Mouse (Mus musculus) neural tube, embryonic 10.5 days (tissue): Measurements from ENCODE around the gene Aak1.
A peak's percentile ranks its signal among the peaks of the same experiment; 100 is the strongest.

ENCODE experiments used
- DNase-seq: peaks from one replicate; pipeline ENCODE4 v3.0.0-alpha.2; 2017; ENCODE audit warnings: low spot score; ENCODE audit errors: extremely low spot score

The Aak1 gene

DNA sequence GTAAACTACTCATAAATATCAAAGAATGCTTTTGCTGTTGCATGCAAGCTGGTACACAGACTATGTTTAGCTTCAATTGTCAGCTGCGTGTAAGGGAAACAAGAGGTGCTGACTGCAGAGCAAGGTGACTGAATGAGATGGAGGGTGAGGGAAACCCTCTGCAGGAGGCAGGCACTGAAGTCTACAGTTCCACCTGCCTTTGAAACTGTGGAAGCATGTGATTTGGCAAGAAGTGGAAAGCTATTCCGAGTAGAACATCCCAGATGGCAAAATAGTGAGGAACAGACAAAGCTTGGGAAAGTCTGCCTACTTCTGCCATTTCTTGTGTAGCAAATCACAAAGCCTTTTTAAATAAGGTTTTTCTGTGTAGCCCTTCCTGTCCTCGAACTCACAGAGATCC is 106.4 kb downstream of the Aak1 start:
- no peak for DNase-seq

DNA sequence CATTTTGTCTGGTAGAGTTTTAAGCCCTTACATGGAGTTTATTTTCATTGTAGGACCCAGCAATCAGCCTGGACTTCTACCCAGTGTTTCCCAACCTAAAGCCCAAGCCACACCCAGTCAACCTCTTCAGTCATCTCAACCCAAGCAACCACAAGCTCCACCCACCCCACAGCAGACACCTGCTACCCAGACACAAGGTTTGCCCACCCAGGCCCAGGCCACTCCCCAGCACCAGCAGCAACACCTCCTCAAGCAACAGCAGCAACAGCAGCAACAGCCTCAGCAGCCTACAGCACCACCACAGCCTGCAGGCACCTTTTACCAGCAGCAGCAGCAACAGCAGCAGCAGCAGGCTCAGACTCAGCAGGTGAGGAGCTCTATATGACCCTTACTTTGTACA is 106.9 kb downstream of the Aak1 start:
- DNase-seq, result no peak

DNA sequence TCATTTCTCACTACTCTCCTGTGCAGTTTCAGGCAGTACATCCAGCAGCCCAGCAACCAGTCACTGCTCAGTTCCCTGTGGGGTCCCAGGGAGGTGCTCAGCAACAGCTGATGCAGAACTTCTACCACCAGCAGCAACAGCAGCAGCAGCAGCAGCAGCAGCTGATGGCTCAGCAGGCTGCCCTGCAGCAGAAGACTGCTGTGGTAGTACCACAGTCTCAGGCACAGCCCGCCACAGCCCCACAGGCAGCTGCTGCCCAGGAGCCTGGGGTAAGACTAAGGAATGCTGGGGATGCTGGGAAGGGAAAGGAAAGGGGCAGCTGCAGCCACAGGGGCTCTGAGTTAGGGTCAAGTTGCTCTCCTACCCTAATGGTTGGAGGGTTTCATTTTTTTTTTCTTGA is 109.7 kb downstream of the Aak1 start:
- DNase-seq, result no peak

DNA sequence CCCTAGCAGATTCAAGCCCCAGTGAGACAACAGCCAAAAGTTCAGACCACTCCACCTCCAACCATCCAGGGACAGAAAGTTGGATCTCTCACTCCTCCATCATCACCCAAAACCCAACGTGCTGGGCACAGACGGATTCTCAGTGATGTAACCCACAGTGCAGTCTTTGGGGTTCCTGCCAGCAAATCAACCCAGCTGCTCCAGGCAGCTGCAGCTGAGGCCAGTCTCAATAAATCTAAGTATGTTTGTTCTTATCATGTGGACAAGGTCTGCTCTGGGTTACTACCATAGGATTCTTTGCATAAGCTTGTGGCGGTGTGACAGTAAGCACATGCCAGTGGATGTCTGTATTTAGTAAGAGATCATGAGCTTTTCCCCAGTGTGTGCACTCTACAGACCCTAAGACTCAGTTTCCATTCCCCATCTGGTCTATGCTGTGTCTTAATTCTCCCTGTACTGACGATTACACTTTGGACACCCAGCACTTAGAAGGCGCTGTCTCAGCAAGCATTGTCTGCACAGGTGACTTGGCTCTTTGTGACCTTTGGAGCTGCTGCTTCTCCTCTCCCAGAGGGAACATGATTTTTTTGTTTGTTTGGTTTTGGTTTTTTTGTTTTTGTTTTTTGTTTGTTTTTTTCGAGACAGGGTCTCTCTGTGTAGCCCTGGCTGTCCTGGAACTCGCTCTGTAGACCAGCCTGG is 114.8 kb downstream of the Aak1 start:
- DNase-seq, result no peak

DNA sequence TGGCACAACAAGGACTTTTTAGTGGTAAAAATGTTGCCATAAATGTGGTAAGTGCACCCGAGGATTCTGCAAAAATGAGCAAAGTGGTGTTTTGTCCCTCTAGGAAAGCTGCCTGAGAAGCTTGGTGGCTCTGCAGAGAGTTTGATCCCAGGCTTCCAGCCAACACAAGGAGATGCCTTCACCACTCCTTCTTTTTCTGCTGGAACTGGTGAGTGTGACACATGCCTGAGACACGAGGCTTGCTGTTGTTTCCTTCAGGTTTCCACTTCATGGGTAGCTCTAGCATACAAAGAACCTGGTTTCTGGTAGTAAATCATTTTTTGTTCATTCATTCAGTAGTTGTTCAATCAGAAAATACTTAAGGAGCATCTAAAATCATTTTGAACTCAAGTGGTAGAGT is 117.8 kb downstream of the Aak1 start:
- DNase-seq, result no peak

DNA sequence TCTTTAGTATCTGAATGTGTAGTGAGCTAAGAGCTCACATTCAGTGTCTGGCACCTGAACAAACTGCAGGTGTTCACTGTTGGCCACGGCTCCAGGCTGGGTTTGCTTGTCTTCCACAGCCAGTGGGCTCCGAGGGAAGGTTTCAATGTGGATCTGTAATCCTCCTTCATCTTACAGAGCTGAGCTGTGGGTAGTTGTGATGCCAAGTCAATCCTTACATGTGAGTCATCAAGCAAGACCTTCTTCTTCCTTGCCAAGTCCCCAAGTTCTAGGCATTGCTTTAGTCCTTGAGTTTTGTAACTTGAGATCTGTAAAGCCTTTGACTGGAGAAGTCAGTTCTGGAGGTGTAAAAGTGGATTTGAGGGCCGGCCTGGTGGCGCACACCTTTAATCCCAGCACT is 124.6 kb downstream of the Aak1 start:
- no peak for DNase-seq

DNA sequence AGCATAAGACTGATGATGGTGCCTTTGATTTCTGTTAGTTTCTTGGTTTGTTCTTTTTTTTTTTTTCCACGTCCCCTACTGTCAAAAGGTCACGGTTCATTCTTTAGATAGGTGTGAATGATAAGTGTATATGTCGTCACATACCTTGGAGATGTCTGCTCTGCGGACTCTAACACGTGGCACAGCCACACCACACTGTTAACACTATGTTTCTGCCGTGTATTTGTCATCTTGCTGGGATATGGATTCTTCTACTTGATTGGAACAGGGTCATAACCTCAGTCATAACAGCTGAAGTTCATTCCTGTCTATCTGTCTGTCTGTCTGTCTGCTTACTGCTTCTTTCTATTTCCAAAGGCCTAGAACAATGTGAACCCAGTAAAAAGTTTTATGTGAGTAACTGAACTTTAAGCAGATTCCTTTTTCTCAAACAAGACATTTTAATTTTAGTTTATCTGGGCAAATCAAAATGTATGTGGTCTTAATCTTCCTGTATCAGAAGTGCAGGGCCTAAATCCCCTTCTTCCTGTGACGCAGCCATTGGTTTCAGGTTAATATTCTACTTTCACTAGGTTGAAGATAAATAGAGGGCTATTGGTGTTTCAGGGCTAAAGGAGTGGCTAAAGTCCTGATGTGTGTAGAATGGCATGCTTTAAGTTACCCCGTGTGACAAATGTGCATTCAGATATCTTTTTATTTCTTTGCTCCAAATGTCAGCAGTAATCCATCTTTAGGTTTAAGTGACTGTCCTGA is 129.0 kb downstream of the Aak1 start:
- DNase-seq, result no peak

DNA sequence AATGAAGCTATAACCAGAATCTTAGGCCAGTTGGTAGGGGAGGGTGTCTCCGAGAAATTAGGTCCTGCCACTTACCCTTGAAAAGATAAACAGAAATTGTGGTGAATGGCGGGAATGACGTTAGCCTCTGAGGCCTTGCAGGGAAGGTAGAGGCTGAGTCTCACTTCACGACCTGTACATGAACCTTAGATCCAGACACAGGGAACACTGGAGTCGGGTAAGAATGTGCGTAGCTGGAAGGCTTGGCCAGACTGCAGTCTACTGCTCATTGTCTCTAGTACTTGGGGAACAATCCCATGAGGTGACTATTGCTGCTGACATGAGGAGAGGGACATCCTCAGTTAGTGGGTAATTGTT is 129.6 kb downstream of the Aak1 start:
- no peak for DNase-seq

DNA sequence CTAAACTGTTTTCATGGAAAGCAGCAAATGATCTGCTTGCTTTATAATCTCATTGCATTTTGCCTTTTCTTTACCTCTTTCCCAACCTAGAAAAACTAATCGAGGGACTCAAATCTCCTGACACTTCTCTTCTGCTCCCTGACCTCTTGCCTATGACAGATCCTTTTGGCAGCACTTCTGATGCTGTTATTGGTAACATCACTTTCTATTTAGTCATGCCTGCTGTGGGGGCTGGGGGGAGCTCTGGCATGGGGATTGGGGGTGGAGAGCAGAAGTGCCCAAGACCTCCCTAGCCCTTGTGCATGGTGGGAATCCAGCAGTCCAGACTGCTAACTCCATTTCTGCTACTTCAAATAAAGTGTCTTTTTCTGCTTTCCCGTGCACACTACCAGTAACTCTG is 131.9 kb downstream of the Aak1 start:
- no peak for DNase-seq

DNA sequence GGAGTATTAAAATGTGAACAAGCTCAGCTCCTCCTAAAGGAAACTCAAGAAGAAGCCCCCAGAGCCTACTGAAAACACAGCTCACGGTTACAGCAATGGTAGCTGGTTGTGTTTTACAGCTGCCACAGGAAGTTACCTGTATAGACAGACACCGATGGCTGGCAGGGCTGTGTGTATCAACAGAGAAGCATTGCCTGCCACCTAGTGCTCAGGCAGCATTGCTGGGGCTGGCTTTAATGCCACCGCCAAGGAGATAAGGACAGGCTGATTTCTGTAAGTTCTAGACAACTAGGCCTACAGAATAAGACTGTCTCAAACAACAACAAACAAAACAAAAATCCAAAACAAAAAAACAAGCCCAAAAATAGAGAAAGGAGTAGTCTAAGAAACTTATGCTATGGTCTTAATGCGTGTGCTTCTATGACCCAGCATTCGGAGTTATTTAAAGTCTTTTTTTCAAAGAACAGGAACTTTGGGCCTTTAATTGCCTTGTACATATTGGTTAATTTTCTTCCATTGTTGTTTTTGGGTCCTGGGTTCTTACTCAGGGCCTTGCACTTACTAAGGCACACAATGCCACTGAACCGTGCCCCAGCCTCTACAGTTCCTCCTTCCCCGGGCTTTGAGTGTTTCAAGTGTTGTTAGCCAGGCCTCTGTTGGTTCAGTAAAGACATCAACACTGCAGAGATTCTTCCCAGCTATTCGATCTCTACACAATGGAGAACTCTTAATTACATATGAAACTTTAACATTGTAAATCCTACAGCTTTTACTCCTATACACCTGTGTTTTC is 136.2 kb downstream of the Aak1 start:
- DNase-seq, result no peak

DNA sequence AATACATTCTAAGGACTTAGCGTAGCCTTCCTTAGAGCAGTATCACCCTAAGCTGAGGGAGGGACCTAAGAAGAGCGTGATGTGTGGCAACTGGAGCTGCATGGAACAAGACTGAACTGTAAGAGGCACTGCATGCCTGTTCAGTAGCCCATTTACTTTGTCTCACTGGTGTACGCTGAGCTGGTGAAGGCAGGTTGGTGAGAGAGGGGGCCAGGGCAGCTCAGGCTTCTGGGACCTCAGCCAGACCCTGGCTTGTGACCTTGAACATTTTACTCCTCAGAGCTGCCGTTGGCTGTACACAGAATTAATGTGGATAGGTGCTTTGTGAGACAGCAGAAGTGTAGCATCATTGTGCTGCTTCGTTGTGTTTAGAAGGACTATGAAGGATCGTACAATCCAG is 140.3 kb downstream of the Aak1 start:
- no peak for DNase-seq

DNA sequence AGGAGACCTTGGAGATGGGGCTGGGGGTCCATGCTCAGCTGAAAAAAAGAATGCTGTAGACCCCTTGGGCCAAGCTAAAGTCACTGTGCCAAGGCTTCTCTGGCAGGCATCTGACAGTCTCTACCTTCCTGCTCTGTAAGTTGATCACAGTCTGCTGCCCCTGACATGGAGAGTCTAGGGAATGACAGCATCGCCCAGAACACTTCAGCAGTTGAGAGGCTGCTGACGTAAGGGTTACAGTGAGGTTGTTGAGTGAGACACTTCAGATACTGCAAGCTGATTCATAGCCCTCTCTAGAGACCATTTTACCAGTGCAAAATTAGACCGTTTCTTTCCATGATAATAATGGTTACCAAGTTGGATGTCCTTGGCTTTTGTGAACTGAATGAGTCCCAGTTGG is 141.7 kb downstream of the Aak1 start:
- no peak for DNase-seq

DNA sequence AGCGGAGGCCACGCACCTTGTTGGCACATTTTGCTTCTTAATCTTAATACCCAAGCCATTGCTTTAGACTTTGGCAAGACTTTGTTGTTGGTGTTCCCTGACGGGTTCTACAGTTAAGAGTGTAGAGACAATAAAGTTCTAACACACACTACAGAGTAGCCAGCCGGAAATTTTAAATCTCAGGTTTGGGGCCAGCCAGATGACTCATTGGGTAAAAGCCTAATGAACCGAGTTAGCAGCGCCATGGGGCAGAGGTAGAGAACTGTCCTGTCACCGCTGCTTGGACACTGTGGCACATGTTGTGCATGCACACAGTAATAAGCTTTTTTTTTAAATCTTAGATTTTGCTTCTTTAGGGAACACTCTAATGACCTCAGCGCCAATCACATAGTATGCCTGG is 143.0 kb downstream of the Aak1 start:
- no peak for DNase-seq

DNA sequence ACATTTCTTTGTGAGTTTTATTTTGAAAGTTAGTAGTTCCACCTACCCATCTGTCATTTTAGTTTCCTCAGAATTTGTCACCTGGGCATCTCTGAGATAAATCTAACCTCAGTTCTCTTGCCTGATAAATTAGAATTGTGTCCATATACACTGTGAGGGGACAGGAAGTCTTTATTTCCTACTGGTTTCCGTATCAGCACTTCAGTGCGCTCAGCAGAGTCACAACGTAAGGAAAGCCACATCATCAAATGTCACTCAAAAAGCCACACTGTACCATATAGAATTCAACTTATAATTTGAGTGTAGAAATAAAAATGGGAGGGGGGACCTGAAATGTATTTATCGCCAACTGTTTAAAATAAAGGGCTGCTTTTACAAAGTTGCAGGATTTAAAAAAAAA is 144.9 kb downstream of the Aak1 start:
- no peak for DNase-seq

DNA sequence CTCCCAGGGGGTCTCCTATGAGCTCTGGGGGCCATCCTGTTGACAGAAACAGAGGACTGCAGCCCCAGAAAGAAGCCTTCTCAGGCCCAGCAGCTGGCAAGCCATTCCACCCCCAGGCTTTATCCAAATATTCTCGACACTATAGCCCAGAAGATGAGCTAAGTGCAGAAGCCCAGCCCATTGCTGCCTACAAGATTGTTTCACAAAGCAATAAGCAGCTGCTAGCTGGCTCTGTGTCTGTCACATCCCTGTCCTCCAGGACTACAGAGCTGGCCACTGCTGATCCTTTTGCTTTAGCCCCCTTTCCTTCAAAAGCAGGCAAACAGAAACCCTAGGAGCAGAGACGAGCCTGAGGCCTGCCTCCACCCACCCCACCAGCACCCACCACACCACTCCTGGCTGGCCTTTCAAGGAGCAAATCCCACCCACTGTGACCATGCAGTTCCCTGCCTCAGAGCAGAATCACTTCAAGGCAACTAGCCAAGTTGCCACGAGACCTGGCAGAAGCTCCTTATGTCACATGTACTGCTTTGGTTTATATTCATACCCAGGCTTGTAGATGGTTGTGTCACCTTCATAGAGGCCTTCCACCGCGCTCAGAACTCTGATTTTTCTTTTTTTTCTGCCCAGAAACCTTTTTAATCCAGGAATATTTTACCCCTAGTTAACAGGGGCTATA is 147.5 kb downstream of the Aak1 start:
- DNase-seq, result no peak

DNA sequence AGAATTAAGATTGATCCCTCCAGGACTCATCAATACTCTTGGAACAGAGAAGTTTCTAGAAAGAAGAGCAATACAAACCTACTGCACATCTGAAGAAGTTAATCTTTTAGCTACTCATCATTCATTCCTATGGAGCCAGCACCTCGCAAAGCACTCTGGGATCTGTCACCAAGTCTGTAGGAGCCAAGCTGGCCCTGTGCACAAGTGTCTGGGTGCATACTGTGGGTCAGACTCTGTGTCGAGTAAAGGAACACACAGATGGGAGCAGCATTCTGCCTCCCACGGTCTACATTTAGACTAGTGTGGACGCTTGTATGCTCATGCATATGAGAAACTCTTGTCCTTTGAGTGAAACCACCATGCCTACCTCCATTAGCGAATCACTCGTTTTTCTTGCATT is 148.0 kb downstream of the Aak1 start:
- DNase-seq, result no peak

DNA sequence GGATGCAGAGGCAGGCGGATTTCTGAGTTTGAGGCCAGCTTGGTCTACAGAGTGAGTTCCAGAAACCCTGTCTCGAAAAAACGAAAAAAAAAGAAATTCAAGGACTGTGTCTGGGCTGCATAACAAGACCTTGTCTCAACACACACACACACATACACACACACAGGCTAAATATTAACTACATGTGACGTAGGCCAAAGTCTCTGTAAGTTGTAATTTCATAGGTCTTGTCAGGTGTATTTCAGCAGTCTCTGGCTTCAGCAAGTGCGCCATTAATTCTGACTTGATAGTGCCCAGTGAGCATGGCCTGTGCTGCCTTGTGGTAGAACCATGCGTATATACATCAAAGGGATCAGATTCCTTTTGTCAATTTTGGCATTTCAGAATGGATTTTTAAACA is 152.7 kb downstream of the Aak1 start:
- no peak for DNase-seq

DNA sequence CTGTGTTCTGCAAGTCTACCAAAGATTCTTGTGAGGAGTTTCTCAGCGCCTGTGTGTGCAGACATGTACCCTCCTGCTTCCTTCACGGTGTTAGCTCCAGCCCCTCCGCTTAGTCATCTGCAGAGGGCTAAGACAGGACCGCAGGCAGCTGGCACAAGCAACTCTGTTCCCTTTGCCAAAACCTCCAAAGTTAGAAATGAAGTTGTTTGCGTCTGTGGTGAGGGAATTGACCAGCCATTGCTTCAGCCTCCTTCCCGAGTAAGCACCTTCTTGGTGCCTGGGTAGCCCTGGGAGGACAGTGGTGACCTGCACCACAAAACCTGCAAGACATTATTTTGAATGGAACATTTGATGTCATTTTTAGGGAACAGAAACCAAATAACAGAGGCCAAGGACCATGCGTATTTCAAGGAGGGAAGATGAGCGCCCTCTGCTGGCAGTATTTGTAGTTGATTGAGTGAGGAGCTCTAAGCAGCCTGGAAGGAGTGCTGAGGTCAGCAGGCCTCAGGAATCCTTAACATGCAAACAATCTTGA is 153.3 kb downstream of the Aak1 start:
- DNase-seq, result peak; percentile 82

DNA sequence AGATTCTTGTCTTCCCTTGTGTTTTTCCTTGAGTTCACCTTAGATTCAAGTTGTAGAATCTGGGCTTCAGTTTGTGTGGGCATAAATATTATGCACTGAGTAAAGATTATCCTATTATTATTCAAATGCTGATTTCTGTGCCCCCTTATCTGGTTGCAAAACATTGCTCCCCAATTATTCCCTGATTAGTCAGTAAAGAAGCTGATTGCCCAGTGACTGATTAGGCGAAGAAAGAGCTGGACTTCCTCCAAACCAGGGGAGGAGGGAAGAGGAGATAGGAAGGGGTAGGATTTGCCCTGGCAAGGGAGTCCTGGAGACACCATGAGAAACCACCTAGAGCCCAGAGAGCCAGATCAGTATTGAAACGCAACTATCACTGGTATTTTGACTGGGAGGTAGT is 154.8 kb downstream of the Aak1 start:
- DNase-seq, result no peak

DNA sequence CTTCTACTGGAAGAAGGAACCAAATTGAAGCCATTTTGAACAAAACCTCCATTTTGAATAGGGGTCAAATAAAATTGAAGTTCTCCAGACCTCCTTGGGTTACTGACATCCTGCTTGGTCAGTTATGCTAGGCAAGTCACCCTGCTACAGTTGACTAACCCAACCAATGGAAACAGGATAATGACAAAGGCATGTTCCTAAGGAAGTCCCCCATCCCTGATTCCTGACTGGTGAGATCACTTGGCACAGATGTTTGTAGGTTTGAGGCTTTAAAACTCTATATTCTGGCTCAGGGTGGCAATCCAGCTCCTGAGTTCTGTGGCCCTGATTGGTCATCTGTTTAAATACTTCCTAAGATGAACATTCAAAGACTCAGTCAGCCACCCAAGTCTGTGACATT is 156.3 kb downstream of the Aak1 start:
- DNase-seq, result no peak

DNA sequence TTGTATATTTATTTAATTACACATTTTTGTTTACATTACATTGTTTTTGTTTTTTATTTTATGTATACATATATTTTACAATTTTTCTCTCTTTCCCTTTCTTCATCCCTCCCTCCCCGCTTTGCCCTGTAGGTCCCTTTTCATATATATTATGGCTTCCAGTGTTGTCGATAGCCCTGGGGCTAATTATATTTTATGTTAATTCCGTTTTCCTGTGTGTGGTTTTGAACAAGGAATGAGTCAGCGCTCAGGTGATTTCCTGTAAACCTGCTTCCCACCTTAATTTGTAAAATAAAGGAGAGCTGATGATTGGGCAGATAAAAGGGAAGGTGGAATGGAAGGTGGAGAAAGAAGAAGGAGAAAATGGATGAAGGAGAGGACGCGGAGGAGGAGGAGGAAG is 159.6 kb downstream of the Aak1 start, which contains the start of gene Nfu1:
Gene Nfu1, plus strand, starts transcription at position 350 of the 400 bp plus-strand sequence.
- no peak for DNase-seq
